Mouse (Mus musculus) left cerebral cortex, postnatal 4 days (tissue): ENCODE results near the gene Dhx33. TPM values are rescaled to one million over a fixed set of nuclear protein-coding genes. Genes with fewer than 3 reads are reported as not detected.

ENCODE experiments used
- DNase-seq: peaks from one replicate; pipeline ENCODE4 v3.0.0-alpha.2; 2022
- intact Hi-C: fragments of 180-260 bp; cut with DNase I; formaldehyde crosslinking; loops from one replicate; pipeline ENCODE4 v1.15.1; 2025
- total RNA-seq, 2 experiments: library from RNA; stranded (reverse); gene quantifications; 2 replicates each; pipeline ENCODE4 v1.2.3; 2021

Gene Dhx33
- total RNA-seq, result 10 to 100 TPM; 26.4 TPM

DNA sequence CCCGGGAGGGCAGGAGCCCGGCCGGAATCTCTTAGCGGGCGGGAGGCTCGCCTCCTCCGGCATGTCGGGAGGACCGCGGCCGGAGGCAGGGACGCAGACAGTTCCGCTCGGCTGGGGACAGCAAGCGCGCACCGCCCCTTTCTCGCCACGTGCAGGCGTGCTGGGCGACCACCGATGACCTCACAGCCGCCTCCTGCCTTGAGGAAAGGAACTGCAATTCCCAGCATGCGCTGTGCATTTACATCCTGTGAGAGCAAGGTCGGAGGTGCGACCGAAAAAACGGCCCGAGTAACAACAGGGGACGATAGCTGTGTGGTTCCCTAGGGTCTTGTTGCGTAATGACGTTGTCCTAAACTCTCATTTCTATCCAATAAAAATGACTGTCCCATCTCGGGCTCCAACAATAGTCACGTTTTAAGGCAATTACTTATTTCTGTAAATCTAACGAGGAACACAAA, at the start of gene Dhx33:
Gene Dhx33, minus strand, starts transcription at position 122 of the 458 bp plus-strand sequence.
- peak; percentile 98 for DNase-seq
- intact Hi-C loops, result loop anchor here (10.0 kb wide), 1 partner anchor 50 kb away; no protein-coding TSS in a partner anchor

DNA sequence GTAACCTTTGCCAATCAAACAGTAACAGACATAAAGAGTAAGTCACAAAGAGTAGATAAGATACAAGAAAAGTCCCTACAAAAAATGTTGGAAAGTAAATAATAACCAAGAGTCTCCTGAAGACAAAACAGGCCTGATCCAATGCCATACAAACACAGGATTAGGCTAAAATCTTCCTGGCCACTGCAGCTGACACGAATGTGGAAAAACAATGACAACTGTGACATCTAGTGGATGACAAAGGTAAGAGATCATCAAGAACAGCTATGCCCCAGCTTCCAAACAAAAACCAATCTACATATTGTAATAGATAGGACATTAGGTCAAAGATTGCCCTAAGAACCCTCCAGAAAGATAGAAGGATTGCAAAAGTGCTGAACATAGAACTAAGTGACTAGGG, 48.3 kb upstream of the Dhx33 start:
- intact Hi-C loops, result loop anchor here (10.0 kb wide), 1 partner anchor 48 kb away; the partner anchor contains the start of gene Dhx33
- no peak for DNase-seq

DNA sequence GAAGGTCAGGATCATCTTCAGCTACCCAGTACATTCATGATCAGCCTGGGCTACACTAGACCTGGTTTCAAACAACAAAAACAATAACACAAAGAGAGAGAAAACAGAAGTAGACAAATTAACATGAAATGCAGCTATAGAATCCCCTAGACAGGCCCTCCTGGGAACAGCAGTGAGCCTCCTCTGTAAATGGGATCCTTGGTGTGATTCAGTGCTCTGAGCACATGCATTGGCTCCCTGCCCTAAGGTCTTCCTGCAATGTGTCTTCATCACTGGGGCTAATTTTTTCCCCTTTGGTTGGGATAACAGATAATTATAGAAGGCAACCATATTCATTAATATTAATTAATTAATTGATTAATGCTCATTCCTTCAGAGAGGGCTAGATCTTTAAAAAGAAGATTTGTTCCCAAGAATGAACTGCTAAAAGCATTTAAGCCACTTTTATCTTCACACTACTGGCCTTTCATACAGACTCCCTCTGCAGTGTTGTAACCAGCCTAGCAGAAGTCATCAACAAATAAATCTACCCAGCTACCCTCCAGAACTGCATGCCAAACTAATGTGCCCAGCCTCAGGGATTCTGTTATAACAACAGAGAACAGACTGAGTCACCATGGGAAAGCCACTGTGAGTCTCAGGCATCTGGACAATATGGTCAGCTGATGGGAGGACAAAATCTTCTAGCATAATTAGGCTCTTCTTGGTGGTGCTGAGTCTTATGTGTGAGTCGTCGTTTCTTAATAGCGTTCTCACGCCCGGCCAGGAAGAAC, 35.5 kb upstream of the Dhx33 start:
- intact Hi-C loops, result no loop called here
- DNase-seq, result no peak

DNA sequence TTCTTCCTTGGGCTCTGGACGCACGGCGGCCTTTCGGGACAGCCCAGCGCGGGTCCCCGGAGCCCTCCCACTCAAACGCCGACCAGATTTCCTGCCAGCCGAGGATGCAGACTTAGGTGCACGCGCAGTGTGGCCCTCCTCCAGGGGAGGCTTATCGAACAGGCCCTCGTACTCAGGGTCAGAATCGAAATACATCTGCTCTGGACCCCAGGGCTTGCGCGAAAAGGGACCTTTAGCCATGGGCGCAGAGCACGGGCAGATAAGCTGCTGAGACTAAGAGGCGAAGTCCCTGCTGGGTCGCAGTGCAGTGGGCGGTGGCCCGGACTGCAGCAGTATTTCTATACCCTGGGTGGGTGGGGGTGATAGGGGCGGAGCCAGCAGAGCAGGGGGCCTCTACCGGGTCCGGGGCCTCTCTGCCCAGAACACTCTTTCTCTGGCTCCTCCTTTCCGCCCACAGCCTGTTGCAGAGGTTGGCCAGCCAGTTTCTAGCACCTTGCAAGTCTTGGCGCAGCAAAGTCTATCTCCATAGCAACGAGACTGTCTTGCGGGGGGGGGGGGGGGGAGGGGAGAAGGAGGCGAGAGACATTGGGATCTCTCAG, 29.0 kb upstream of the Dhx33 start, which contains the start of gene 6330403K07Rik:
Gene 6330403K07Rik, minus strand, starts transcription at position 351 of the 599 bp plus-strand sequence.
- DNase-seq, result peak; percentile 88
- intact Hi-C loops, result no loop called here

DNA sequence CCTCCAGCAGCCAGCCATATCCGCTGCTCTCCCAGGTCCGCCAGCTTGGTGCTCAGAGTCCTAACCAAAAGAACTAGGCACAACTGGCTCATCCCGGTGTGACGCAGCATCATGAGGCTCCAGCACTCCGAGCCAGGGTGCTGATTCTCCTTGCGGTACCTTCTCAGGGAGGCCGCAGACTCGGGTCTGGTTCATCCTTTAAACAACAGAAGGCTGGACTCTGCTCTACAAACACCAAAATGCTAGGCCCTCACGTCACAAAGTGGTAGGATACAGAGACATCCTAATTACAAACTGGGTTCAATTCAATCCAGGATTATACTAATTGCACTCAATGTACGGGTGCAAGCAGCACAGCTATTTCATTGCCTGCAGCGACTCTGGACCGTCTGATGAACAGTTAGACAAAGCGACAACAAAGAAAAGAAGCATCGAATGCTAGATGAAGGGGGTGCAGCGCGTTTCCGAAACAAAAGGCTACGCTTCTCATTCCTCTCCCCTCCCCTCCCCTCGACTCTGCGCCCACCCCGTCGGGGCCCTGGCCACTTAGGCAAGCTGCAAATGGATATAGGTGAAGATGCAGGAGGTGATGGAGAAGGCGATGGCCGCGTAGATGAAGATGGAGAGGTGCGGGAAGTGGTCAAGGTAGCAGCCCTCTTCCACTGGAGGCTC, 28.4 kb upstream of the Dhx33 start:
- intact Hi-C loops, result no loop called here
- DNase-seq, result peak; percentile 38

DNA sequence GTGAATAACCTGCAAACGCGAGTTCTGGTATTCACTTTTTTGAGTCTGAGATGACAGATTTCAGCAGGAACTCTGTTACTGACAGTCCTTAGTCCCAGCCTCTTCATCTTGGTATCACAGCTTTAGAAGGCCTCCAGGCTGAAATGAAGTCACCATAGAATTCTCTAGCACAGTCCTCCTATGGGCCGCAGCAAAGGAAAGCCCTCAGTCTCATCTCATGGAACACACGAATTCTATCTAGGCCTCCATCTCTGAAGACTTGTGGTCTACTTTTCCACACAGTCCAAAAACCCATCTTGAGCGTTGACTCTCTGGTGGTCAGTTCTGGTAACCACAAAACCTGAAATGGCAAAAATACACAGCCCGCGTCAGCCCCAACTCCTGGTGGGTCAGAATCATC, 27.8 kb upstream of the Dhx33 start:
- DNase-seq, result no peak
- intact Hi-C loops, result no loop called here

DNA sequence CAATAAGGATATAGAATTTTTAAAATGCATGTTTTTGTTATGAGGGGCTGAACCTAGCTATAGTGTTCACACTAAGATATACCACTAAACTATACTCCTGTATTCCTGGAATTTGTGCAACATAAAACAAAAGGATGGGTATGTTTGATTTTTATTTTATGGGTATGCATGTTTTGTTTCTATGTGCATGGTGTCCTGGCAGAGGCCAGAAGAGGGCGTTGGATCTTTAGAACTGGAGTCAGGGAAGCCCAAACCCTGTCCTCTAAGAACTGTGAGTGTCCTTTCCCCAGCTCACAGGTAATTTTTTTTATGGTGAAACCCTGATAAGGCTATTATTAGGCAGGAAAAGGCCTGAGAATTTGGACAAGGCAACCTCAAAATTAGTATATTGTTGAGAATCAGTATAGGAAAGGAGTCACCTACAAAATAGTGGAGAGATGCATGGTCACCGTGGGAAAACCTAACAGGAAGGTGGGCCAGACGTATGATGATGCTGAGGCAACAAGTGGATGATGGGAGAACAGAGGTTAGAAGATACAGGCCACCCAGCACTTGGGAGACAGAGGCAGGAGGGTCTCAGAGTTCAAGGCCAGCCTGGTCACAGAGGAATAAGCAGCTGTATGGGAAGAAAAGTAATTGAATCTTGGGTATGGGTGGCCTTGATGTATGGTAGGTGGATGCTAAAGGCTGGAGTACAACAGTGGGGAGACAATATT, 25.3 kb upstream of the Dhx33 start:
- DNase-seq, result no peak
- intact Hi-C loops, result no loop called here

DNA sequence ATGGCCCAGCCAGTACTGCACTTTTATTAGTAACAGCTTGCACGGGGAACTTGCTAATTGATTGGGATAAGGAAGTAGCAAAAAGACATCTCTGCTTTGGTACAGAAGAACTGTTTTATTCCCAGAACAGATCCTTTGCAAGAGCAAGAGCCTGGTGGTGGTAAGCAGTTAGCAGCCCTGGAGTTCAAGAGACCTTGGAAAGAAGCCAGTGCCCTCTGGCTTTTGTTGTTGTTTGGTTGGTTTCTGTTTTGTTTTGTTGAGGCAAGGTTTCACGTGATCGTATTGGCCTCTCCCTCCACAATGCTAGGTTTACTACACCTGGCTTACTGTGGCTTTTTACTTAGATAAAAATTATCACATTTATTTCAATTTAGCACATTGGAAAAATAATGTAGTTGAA, 24.0 kb upstream of the Dhx33 start:
- intact Hi-C loops, result no loop called here
- no peak for DNase-seq

DNA sequence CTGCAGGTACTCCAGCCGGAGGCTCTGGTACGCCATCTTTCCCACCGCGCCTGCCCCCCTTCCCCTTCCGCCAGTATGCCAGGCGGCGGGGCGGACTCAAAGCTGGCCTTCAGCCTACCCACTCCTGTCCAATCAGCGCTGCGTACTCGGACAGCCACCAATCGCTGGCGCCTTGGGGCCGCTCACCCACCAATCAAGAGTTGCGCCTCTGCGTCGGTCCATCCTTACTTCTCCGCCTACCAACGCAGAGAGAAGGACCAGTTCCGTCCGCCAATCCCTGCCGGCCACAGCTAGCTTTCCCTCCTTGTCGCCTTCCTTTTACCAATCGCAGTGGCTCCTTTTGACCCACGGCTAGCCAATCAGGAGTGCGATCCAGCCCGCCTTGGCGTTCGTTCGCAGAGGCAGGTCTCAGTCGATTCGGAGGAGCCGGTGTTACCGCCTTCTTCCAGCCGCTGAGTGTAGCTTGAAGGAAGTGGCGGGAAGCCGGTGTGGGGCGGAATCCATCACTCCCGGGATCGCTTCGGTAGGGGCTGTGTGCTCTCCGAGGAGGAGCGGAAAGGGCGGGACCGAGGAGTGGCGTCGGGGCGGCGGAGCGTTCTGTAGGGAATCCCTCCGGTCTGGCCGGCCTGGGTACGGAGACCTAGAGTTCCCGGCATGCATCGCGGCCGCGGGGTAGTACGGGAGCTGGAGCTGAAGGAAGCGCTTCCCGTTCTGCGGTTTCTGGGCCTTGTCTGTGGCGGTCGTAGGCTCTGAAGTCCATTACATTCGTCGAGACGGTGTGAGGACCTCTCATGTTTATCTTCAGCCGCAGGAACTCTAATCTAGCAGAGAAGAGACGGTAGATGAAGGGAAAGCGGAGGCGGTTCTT, 15.2 kb upstream of the Dhx33 start, which contains the start of the genes Mis12 and Derl2:
Gene Mis12, plus strand, starts transcription at position 411 of the 868 bp plus-strand sequence.
Gene Derl2, minus strand, starts transcription at position 641 of the 868 bp plus-strand sequence.
- DNase-seq, result peak; percentile 98
- intact Hi-C loops, result loop anchor here (5.0 kb wide), 1 partner anchor 138 kb away; no protein-coding TSS in a partner anchor

DNA sequence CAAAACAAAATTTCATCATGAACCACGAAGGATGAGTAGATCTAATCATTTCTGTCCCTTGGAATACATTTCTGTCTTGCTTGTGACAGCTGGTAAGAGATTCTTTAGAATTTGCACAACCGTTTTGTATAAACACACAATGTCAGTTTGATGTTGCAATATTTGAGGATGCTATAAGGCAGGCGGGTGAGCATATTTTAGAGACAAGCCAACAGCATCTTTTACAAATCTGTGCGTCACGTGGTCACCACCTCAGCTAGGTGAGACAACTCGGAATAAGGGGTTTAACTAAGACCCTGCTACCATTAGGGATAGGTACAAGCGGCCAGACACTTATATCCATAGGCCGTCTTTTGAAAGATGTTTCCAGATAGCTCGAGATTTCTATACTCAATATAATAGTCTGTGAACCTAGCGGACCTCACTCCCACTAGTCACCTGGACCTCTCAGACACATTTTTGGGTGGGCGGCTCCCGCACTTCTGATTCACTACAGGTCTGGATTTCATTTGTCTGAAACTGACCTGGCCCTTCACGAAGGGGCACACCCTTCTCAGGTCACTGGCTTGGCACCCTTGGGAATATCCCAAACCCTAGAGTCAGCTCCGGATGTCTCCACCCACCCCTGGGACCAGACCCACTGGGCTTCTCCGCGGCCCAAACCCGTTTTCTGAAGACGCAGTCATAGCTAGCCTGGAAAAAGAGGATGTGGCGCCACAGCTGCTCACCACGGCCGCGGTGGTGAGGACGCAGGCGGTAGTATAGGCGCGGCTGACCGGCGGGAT, 14.4 kb upstream of the Dhx33 start:
- intact Hi-C loops, result no loop called here
- DNase-seq, result no peak

DNA sequence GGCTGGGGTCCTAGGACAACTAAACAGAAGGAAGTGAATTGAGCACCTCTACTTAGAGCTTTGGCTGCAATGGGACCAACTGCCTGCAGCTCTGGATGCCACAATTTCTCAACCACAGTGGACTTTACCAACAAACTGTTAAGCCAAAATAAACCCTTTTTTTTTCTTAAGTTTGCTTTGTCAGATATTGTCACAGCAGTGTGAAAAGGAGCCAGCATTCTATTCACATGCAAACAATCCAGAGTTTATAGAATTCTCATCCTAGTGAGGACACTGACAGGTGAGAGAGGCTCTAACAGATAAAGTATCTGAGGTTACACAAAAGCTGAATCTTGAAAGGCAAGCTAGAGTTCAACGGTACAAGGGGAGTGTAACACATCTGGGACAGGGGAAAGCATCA, 12.8 kb upstream of the Dhx33 start:
- intact Hi-C loops, result no loop called here
- no peak for DNase-seq

DNA sequence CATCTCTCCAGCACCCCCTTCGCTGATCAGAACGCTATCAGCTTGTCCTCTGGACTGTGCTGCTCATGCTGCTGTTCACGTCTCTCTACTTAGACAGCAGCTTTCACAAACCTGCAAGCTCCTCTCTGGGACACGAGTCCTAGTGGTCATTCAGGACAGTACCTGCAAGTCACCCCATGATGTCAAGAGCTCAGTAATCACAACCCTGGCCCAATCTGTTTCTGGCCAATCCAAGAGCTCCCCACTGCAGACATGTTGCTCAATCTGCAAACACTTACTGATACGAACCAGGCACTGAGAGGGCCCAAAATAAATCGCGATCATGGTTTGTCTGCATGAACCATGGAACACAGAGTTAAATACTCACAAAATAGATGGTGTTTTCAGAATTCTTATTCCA, 8.5 kb upstream of the Dhx33 start:
- intact Hi-C loops, result no loop called here
- no peak for DNase-seq

DNA sequence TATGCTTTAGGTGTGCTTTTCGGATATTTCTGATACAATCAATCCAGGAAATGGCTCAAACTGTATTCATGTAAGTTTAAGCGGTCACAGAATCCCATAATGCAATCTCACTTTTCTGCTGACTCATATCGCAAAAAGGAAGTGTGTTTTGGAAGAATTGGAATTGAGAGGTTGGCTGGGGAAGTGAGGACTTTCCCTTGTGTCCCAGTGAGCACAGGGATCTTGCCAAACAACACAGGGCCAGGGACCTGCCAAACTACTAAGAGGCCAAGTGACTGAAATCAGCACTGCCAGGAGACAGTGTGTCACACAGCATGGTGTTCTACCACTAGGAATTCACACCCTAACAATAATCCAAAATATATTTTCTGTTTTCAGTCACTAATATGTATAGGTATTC, 4.1 kb upstream of the Dhx33 start:
- intact Hi-C loops, result loop anchor here (10.0 kb wide), 1 partner anchor 46 kb away; no protein-coding TSS in a partner anchor
- no peak for DNase-seq

DNA sequence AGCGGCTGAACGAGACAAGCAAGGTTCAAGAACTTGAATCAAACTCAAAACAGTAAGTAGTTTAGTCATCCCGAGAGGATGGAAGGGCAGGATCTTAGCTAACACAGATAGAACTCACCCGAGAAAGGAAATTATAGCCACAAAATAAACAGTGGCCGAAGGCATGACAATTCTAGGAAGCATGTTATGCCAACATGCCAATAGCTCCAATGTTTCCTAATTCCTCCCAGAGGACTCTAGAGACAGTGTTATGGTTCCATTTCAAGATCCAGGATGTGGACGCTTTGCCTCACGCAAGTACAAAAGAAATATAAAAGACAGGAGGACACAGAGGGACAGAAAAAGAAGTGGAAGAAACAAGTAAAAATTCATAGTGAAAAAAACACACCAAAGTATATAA, 3.6 kb upstream of the Dhx33 start:
- intact Hi-C loops, result loop anchor here (10.0 kb wide), 1 partner anchor 47 kb away; no protein-coding TSS in a partner anchor
- DNase-seq, result no peak

DNA sequence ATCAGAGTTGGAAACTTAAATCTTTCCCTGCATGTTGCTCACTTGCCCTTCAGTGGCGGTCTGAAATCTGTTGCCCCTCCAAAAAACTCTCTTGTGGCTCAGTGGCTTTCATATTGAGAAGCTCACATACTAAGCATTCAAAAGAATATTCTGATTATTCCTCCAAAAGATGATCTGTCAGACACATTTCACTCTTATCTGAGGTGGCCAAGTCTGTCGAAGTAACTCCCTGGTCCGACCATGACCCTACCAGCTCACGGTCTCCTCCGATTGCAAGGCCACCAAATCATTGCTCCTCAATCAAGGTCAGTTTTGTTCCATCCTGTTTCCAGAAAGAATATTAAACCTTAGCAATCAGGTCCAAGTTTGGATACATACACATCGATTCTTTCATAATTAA, 2.8 kb upstream of the Dhx33 start:
- DNase-seq, result no peak
- intact Hi-C loops, result loop anchor here (10.0 kb wide), 1 partner anchor 48 kb away; no protein-coding TSS in a partner anchor

DNA sequence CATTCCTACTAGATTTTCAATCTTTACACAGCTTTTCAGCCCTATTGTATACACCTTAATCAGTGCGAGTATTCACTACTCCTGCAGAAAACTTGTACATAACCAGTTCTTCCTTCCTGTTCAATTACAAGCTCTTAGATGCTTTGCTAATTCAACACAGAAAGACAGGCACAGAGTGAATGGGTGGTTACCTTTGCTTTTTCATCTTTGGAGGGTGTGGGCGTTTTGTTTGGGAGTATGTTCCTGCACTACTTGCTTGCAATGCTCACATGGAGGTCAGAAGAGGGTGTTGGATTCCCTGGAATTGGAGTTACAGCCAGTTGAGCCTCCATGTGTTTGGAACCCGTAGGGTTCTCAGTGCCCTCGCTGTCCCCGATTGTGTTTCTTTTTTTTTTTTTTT, 809 bp upstream of the Dhx33 start:
- no peak for DNase-seq
- intact Hi-C loops, result loop anchor here (10.0 kb wide), 1 partner anchor 50 kb away; no protein-coding TSS in a partner anchor

DNA sequence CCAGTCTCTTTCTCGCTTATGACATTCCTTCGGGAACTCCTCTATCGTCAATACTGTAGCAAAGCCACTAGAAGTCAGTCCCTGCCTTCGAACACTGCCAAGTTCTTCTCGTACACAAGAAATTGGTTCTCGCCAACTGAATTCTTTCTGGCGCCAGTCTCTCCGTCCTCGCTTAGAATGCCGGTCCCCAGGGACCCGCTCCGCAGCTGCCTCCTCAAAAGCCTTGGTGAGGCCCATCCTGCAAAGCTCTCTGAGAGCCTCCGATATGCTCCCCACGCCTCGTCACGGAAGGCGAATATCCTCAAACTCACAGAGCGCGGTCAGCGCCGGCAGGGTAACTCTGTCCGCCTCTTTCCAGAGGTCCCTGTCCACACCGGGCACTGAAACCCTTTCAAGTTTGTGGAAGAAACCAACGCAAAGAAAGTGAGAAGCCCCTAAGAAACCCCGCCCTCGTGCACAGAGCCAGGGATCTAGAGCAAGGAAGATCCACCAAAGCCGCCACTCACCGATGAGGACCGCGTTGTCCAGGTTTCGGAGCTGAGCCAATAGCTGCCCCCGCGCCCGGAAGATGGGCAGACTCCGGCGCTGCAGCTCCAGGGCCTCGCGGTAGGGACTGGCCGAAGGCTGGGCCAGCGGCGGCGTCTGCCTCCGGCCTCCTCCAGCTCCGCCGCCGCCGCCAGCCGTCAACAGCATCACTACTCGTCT, 474 bp downstream of the Dhx33 start:
- DNase-seq, result peak; percentile 44
- intact Hi-C loops, result loop anchor here (10.0 kb wide), 1 partner anchor 51 kb away; no protein-coding TSS in a partner anchor

DNA sequence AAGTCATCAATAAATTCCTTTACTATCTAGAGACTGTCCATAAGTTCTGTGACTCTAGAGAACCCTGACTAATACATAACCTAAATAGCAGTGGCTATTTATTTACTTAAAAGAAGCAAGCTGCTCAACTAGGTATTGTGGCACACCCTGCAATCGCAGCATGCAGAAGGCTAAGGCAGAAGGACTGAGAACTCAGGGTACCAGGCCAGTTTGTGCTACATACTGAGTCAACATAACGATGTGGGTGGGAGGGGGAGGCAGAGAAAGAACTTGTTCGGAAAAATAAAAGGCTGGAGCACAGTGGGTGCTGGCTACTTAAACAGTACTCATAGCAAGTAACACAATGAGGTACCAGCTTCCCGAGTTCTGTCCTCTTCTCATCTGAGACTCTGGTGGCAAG, 3.1 kb downstream of the Dhx33 start:
- intact Hi-C loops, result loop anchor here (10.0 kb wide), 1 partner anchor 54 kb away; no protein-coding TSS in a partner anchor
- no peak for DNase-seq
